Mouse (Mus musculus) lung, embryonic 15.5 days (tissue): ENCODE results near the gene Serpina6. TPM values are rescaled to one million over a fixed set of nuclear protein-coding genes. Genes with fewer than 3 reads are reported as not detected.

Source experiments
- ATAC-seq: fragments of 200-750 bp; cut with Nextera tagmentation; 2 replicates; pipeline ENCODE4 v1.8.0; 2017; ENCODE audit warnings: moderate number of reproducible peaks, borderline replicate concordance; ENCODE audit not compliant: low FRiP score, low TSS enrichment; ENCODE audit errors: extremely low read depth
- H3K27ac ChIP-seq: fragments of 300-500 bp; sonication (generic); 2 replicates; pipeline ENCODE4 v1.5.1; 2015; ENCODE audit warnings: moderate library complexity, mild to moderate bottlenecking, inconsistent platforms
- H3K27me3 ChIP-seq: fragments of 300-500 bp; sonication (generic); 2 replicates; pipeline ENCODE4 v1.6.1; 2015; ENCODE audit warnings: inconsistent platforms
- H3K36me3 ChIP-seq: fragments of 300-500 bp; sonication (generic); 2 replicates; pipeline ENCODE4 v1.6.1; 2015; ENCODE audit warnings: inconsistent platforms
- H3K4me1 ChIP-seq: fragments of 300-500 bp; sonication (generic); 2 replicates; pipeline ENCODE4 v1.6.1; 2015; ENCODE audit warnings: inconsistent platforms
- H3K4me2 ChIP-seq: fragments of 300-500 bp; sonication (generic); 2 replicates; pipeline ENCODE4 v1.6.1; 2015; ENCODE audit warnings: inconsistent platforms, mild to moderate bottlenecking, moderate library complexity
- H3K4me3 ChIP-seq: fragments of 300-500 bp; sonication (generic); 2 replicates; pipeline ENCODE4 v1.5.1; 2015; ENCODE audit warnings: mild to moderate bottlenecking, inconsistent platforms
- H3K9ac ChIP-seq: fragments of 300-500 bp; sonication (generic); 2 replicates; pipeline ENCODE4 v1.6.1; 2015; ENCODE audit warnings: inconsistent platforms
- H3K9me3 ChIP-seq: fragments of 300-500 bp; sonication (generic); 2 replicates; pipeline ENCODE4 v1.6.1; 2016; ENCODE audit warnings: inconsistent platforms
- WGBS: fragments of 180-500 bp; shearing (Covaris S2); methylation state at CpG from one replicate; pipeline ENCODE4 v1.1.7; 2015; 5-methylcytosine and 5-hydroxymethylcytosine counted together
- polyA plus RNA-seq: library from polyadenylated mRNA; unstranded; fragments of >200 nt; fragmentation: Nextera tagmentation; extraction: Ambion mirVana; gene quantifications from 2 replicates; pipeline ENCODE4 v1.2.1, GENCODE M21; 2015

Serpina6 gene
- polyA plus RNA-seq, 1 experiment from 2014 or later = 1.4 TPM

DNA sequence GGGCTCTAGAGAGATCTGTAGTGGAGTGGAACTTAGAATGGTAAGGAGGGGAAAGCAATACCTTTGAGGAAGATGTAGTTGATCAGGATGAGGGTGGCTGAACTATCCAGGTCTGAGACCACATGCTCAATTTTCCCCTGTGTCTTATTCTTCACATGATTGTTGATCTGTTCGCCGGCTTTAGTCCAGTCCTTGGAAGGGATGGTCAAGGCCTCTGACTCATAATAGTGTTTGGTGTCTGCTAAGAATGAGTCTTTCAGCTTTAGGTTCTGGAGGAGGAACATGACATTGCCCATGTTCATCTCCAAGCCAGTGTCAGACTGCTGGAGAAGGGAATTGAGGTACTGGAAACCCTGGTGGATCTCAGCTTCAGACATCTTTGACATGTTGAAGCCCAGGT lies 3.2 kb downstream of the Serpina6 start:
- Histone ChIP-seq H3K9me3 (no peaks in the 10 kb centered on the region), H3K4me3 (no peak overlapping the region), H3K27me3 (no peaks in the 10 kb centered on the region), H3K36me3 (no peaks in the 10 kb centered on the region), H3K27ac (no peak overlapping the region), H3K9ac (no peak overlapping the region), H3K4me1 (peaks cover 6% of the 10 kb centered on the region; the same call in 1 of the 2 replicates), H3K4me2 (no peak overlapping the region)
- WGBS = 92% methylated on average over 2 of the region's 2 CpGs
- no peak for ATAC-seq

DNA sequence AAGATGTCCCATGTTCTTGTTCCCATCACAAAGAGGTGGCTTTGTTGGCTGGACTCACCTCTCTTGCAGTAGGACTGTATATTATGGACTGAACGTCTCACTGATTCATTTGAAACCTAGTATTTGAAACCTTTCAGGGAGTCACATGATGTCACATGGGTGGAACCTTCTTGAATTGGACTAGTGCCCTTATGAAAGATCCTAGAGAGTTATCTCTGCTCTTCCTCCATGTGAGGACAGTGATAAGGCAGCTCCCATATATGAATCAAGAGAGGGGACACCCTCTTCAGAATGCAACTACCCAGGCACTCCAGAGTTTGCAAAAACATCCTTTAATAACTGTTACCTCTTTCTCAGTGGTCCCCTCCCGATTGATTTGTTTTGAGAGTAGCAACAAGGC lies 10.7 kb downstream of the Serpina6 start:
- H3K27me3 ChIP-seq = no peaks in the 10 kb centered on the region
- H3K36me3 ChIP-seq = no peaks in the 10 kb centered on the region
- WGBS = 80% methylated on average over 2 of the region's 2 CpGs
- H3K4me2 ChIP-seq = no peak overlapping the region
- H3K9ac ChIP-seq = no peak overlapping the region
- no peak overlapping the region for H3K27ac ChIP-seq
- H3K4me1 ChIP-seq = no peaks in the 10 kb centered on the region
- no peak for ATAC-seq
- H3K9me3 ChIP-seq = no peaks in the 10 kb centered on the region
- no peak overlapping the region for H3K4me3 ChIP-seq

DNA sequence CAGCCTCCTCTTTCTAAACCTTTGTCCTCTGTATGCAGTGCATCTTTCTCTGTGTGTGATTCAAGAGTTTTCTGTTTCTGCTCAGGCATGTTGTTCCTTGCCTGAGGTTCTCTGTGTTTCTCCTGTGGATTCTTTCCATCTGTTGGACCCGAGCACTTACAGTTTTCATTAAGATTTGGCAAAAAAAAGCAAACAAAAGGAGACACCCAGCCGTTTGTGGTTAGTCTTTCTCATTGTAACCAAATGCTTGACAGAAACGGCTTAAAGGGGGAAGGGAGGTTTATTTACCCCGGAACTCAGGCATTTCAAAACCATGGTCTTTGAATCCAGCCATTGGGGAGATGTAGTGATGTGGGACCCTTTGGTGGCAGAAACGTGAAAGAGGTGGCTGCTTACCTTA lies 12.4 kb downstream of the Serpina6 start:
- H3K4me3 ChIP-seq = no peak overlapping the region
- H3K27ac ChIP-seq = no peak overlapping the region
- no peaks in the 10 kb centered on the region for H3K36me3 ChIP-seq
- 20% methylated on average over 5 of the region's 5 CpGs for WGBS
- no peak overlapping the region for H3K9ac ChIP-seq
- no peaks in the 10 kb centered on the region for H3K9me3 ChIP-seq
- H3K4me1 ChIP-seq = no peaks in the 10 kb centered on the region
- ATAC-seq = no peak
- no peaks in the 10 kb centered on the region for H3K27me3 ChIP-seq
- H3K4me2 ChIP-seq = no peak overlapping the region

GRCm38 (mm10) chr12:103643818-103644217 lies 13.2 kb downstream of the Serpina6 start:
- H3K27ac ChIP-seq = no peak overlapping the region
- no peak overlapping the region for H3K9ac ChIP-seq
- no peaks in the 10 kb centered on the region for H3K36me3 ChIP-seq
- H3K4me3 ChIP-seq = no peak overlapping the region
- H3K4me2 ChIP-seq = no peak overlapping the region
- H3K4me1 ChIP-seq = no peaks in the 10 kb centered on the region
- no peaks in the 10 kb centered on the region for H3K9me3 ChIP-seq
- no peak for ATAC-seq
- WGBS = 67% methylated on average over 3 of the region's 3 CpGs
- H3K27me3 ChIP-seq = no peaks in the 10 kb centered on the region

- Histone ChIP-seq H3K9ac (no peak overlapping the region), H3K4me1 (no peaks in the 10 kb centered on the region), H3K27ac (no peak overlapping the region), H3K9me3 (no peaks in the 10 kb centered on the region), H3K27me3 (no peaks in the 10 kb centered on the region), H3K4me2 (no peak overlapping the region), H3K4me3 (no peak overlapping the region), H3K36me3 (no peaks in the 10 kb centered on the region)
- WGBS = 0% methylated on average over 2 of the region's 2 CpGs
- ATAC-seq = no peak; the same call in 1 of the 2 replicates
These were observed 13.7 kb downstream of the Serpina6 start for GRCm38 (mm10) chr12:103643336-103643735.

DNA sequence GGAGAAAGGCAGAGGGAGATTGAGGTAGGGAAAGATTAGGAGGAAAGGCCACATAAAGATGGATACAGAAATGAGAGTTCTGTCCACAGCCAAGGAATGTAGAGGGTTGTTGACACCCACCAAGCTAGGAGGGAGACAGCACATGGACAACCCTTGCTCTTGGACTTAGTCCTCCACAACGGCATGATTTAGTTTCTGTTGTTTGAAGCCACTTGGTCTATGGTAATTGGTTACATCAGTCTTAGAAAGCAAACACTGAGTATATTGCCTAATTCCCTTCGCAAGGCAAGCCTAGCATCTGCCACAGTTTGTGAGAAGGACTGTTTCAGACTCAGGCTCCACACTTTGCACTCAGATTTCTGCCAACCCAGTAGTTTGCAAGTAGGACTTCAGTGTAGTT lies 21.2 kb downstream of the Serpina6 start:
- H3K9me3 ChIP-seq = no peaks in the 10 kb centered on the region
- no peaks in the 10 kb centered on the region for H3K4me1 ChIP-seq
- H3K27me3 ChIP-seq = no peaks in the 10 kb centered on the region
- H3K9ac ChIP-seq = no peak overlapping the region
- H3K36me3 ChIP-seq = no peaks in the 10 kb centered on the region
- WGBS = 82% methylated on average over 2 of the region's 2 CpGs
- no peak overlapping the region for H3K27ac ChIP-seq
- no peak overlapping the region for H3K4me3 ChIP-seq
- no peak overlapping the region for H3K4me2 ChIP-seq
- no peak for ATAC-seq

DNA sequence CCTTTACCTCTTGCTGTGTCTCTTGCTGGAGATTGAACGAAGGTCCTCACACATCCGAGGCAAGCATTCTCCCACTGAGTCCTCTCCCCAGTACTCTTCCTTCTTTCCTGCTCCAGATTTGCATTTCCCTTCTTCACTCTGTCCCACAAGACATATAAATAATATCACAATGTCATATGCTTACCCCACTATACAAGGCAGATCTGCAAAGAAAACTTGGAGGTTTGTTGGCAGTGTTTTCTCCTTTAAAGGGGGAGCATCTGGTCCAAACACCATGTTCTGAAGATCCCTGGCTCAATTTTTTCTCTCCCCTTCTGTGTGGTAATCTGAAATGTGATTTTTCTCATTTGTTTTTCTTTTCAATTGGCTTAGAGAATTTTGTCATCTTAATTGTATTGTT lies 22.6 kb downstream of the Serpina6 start:
- H3K4me1 ChIP-seq = no peaks in the 10 kb centered on the region
- H3K36me3 ChIP-seq = no peaks in the 10 kb centered on the region
- H3K9ac ChIP-seq = no peak overlapping the region
- no peaks in the 10 kb centered on the region for H3K27me3 ChIP-seq
- H3K27ac ChIP-seq = no peak overlapping the region
- no peak overlapping the region for H3K4me3 ChIP-seq
- H3K4me2 ChIP-seq = no peak overlapping the region
- ATAC-seq = no peak
- no peaks in the 10 kb centered on the region for H3K9me3 ChIP-seq
- 78% methylated on average over 2 of the region's 2 CpGs for WGBS

GRCm38 (mm10) chr12:103631203-103631612 lies 25.8 kb downstream of the Serpina6 start, which contains the start of gene Serpina10:
TSS of gene Serpina10 (minus strand) at chr12:103631444.
- Histone ChIP-seq H3K4me3 (no peak within 1 kb of the TSS), H3K27me3 (no peaks in the 10 kb centered on the region), H3K4me1 (no peaks in the 10 kb centered on the region), H3K4me2 (no peak within 1 kb of the TSS), H3K9ac (no peak within 1 kb of the TSS), H3K36me3 (no peaks in the 10 kb centered on the region), H3K9me3 (no peaks in the 10 kb centered on the region), H3K27ac (no peak within 1 kb of the TSS)
- 57% methylated on average over 3 of the region's 3 CpGs for WGBS
- ATAC-seq = no peak

- ATAC-seq = no peak
- no peak overlapping the region for H3K9ac ChIP-seq
- H3K4me3 ChIP-seq = no peak overlapping the region
- H3K4me2 ChIP-seq = no peak overlapping the region
- H3K36me3 ChIP-seq = no peaks in the 10 kb centered on the region
- 51% methylated on average over 10 of the region's 10 CpGs for WGBS
- H3K27me3 ChIP-seq = no peaks in the 10 kb centered on the region
- no peak overlapping the region for H3K27ac ChIP-seq
- no peaks in the 10 kb centered on the region for H3K4me1 ChIP-seq
- H3K9me3 ChIP-seq = no peaks in the 10 kb centered on the region
These were observed 40.2 kb downstream of the Serpina6 start for GRCm38 (mm10) chr12:103616860-103617261.

DNA sequence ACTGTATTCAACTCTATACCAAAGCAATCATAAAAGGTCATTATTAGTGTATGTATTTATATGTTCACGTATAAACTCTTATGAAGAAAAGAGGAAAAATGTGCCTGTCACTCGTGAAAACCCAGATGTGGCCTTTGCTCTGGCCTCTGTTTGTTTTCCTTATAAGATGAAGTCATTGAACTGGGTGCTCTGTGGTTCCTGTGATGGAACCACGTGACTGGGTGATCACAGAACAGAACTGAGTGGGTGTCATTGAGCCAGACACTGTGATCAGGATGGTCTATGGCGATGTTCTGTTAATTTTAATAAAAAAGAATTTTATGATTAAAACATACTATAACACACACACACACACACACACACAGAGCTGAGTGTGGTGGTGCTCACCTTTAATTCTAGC lies 41.3 kb downstream of the Serpina6 start:
- H3K4me3 ChIP-seq = no peak overlapping the region
- no peaks in the 10 kb centered on the region for H3K9me3 ChIP-seq
- no peaks in the 10 kb centered on the region for H3K4me1 ChIP-seq
- no peaks in the 10 kb centered on the region for H3K36me3 ChIP-seq
- H3K4me2 ChIP-seq = no peak overlapping the region
- no peaks in the 10 kb centered on the region for H3K27me3 ChIP-seq
- WGBS = 64% methylated on average over 4 of the region's 4 CpGs
- H3K9ac ChIP-seq = no peak overlapping the region
- H3K27ac ChIP-seq = no peak overlapping the region
- ATAC-seq = no peak

DNA sequence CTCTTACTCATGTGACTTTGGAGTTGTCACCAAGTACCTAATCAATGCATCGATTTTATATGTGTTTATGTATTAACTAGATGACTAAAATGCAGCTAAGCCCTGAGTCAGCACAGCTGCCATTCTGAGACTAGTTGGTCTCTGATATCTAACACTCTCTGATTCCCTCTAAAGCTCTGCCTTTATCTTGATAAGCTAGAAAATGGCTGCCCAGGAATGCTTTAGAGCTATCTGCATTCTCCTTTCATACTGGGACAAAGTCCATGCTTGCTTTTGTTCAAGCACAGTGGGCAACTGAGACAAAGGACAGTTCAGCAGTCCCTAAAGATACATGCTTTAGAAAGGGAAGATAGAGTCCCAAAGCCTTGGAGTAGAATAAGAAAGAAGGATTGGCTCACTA lies 41.9 kb downstream of the Serpina6 start:
- no peak overlapping the region for H3K27ac ChIP-seq
- WGBS = 81% methylated on average over 1 of the region's 1 CpGs
- H3K9me3 ChIP-seq = no peaks in the 10 kb centered on the region
- ATAC-seq = no peak
- H3K27me3 ChIP-seq = no peaks in the 10 kb centered on the region
- H3K4me2 ChIP-seq = no peak overlapping the region
- H3K4me3 ChIP-seq = no peak overlapping the region
- H3K9ac ChIP-seq = no peak overlapping the region
- no peaks in the 10 kb centered on the region for H3K4me1 ChIP-seq
- no peaks in the 10 kb centered on the region for H3K36me3 ChIP-seq

DNA sequence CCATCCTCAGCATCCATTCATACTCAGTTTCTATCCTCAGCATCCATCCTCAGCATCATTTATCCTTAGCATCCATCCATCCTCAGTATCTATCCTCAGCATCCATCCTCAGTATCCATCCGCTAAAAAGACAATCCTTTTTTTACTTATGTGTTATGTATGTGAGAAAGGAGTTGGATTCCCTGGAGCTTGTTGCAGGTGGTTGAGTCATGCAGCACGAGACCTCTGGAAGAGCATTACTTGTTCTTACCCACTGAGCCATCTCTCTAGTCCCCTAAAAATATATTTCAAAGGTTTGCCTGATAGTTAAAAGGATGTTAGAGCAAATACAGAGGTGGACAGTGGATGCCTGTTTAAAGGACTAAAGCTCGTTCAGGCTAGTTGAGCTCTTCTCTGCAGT lies 55.2 kb downstream of the Serpina6 start:
- Histone ChIP-seq H3K9me3 (no peaks in the 10 kb centered on the region), H3K4me1 (no peaks in the 10 kb centered on the region; the same call in 1 of the 2 replicates), H3K4me2 (no peak overlapping the region), H3K4me3 (no peak overlapping the region), H3K27me3 (no peaks in the 10 kb centered on the region), H3K36me3 (no peaks in the 10 kb centered on the region), H3K9ac (no peak overlapping the region), H3K27ac (no peak overlapping the region)
- no peak for ATAC-seq
- WGBS = 82% methylated on average over 3 of the region's 3 CpGs

GRCm38 (mm10) chr12:103600364-103600763 lies 56.6 kb downstream of the Serpina6 start:
- Histone ChIP-seq H3K4me3 (no peak overlapping the region), H3K9ac (no peak overlapping the region), H3K27me3 (no peaks in the 10 kb centered on the region), H3K4me1 (no peaks in the 10 kb centered on the region; the same call in 1 of the 2 replicates), H3K36me3 (no peaks in the 10 kb centered on the region), H3K27ac (no peak overlapping the region), H3K4me2 (no peak overlapping the region), H3K9me3 (no peaks in the 10 kb centered on the region)
- WGBS = 39% methylated on average over 3 of the region's 3 CpGs
- ATAC-seq = no peak
